Mouse (Mus musculus): Measurements from ENCODE around the gene Stox2.

The Stox2 gene

DNA sequence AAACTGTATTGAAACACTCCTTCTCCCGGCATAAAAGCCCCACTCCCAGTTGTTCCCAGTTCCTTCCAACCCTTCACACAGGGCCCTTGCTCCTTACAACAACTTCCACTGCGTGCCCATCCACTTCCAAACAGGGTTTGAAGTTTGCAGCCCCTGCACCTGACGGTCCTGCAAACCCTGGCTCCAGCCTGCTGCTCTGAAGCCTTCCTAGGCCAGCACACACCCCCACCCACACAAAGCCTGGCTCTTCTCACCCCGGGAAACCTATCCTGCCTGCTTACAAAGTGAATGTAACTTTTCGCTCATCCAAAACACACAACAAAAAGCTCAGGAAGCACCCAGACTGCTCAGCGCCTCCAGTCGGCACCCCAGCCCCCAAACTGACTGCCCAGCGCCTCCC, 37.1 kb downstream of the Stox2 start:
- no peak for DNase-seq (ENCODE audit: low spot score)

GRCm38 (mm10) chr8:47404852-47405251, 41.3 kb downstream of the Stox2 start:
- no peak for DNase-seq (ENCODE audit: low spot score)

DNA sequence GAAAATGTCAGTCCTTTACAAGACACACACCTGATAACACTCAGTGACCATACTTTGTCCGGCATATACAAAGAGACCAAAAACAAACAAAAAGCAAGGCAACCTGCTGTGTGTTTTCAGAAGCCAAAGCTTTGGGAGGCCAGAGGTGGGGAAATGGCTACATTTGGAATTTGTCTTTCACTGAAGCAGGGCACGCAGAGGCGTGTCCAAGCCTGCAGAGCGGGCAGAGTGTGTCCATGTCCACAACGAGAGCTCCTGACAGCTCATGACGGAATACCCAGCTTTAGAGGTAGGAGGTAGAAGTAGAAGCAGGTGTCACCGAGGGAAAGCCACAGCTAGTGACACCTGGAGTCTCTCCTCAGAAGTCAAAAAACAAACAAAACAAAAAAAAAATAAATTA, 53.2 kb downstream of the Stox2 start:
- peak; percentile 21 for DNase-seq (ENCODE audit: low spot score)

GRCm38 (mm10) chr8:47392290-47392689, 53.9 kb downstream of the Stox2 start:
- no peak for DNase-seq (ENCODE audit: low spot score)

DNA sequence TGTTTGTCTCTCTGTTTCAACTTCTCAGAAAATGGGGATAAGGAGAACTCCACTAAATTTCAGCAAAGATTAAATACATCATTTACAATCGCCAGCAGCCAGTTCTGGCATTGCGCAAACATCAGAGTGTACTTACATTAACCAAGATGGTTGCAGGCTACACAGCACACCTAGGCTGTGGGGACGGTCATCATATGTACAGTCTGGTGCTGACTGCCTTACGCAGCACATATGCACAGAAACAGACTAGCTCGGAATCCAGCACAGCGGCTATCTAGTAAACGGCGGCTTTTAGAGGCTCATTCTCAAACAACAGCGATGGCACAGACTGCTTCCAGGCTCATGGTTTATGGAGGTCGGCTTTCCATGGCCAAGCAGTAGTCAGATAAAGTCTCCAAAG, 54.3 kb downstream of the Stox2 start:
- no peak for DNase-seq (ENCODE audit: low spot score)

GRCm38 (mm10) chr8:47389430-47389829, 56.7 kb downstream of the Stox2 start:
- no peak for DNase-seq (ENCODE audit: low spot score)

- no peak for DNase-seq (ENCODE audit: low spot score)
These were observed 58.0 kb downstream of the Stox2 start for GRCm38 (mm10) chr8:47388171-47388570.

- DNase-seq (ENCODE audit: low spot score), result no peak
These were observed 60.4 kb downstream of the Stox2 start for GRCm38 (mm10) chr8:47385810-47386209.

DNA sequence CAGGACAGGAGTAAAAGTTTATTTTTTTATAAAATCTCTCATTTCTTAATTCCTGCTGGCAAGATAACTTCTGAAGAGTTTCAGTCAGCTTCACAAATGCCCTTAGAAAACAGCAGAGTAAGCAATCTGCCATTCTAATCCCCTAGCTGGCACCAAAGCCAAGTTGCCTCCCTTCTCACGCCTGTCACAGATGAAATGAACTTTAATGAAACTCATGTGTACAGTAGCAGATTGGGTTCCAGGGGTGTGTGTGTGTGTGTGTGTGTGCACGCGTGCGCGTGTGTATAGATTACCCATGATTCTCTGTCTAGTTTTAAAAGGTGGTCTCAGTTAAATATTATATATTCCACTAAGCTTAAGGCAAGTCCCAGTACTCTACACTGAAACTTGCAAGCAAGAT, 62.0 kb downstream of the Stox2 start:
- DNase-seq (ENCODE audit: low spot score), result no peak

DNA sequence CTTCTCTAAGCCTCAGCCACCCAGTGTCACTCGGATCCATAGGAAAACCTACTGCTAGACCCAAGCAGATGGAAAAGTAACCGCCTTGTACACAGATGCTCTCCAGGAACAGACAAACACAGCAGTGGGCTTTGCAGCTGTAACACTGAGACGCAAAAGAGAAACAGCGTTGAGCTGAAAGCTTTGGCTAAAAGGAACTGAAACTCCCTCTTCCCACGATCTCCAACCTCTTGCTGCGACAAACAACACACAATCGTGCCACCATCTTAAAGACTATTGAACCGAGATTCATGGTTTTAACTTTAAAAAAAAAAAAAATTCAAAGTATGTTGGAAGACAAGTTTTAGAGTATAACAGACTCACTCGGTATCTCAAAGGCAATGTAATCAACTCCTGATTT, 62.5 kb downstream of the Stox2 start:
- DNase-seq (ENCODE audit: low spot score), result no peak

DNA sequence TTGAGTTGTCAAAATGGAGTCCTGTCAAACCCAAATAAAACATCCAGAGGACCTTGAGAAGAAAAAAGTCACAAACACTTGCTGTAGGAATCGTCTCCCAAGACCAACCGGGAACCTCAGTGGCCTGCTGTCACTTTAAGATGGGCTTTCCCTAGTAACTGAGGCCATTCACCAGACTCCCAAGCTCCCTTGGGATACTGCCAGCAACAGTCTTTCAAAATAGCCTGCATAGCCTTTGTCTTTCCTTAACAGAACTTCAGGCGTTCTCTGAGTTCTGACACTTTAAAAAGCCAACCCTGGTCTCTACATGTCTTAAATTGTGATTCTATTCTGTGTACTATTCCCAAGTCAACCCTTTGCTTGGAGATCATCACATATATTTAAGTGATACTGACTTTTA, 64.9 kb downstream of the Stox2 start:
- no peak for DNase-seq (ENCODE audit: low spot score)

DNA sequence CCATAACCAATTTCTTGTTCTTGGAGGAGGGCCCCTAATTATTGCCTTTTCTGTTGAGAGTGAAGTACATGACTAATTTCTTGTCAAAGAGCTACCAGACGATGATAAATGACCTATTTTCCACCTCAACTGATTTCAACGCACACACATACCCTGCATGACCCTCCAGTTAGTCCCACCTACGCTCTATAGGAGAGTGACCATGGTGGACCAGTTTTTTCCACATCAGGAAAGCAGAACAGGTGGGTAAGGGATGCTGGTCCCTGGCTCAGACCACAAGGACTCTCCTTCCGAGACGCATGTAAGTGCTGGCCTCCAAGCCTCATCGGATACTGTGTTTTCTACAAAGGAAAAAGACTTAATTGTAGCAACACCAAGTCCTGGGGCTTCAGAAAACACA, 65.4 kb downstream of the Stox2 start:
- no peak for DNase-seq (ENCODE audit: low spot score)

DNA sequence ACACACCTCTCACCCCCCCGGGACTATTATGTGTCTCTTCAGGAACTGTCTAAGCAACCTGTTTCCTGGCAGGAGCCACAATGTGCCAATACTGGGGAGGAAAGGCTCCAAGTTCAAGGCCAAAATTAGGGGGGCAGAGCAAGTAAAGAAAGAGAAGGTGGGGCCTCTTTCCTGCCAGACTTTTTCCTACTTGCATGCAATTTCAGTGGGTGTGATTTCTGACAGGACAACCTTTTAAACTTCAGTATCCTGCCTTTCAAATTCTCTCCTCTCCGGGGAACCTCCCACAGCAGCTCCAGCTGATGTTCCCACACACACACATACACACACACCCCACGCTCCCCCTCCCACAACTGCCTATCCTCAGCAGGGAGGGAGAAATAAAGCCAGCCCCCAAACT, 66.1 kb downstream of the Stox2 start:
- DNase-seq (ENCODE audit: low spot score), result no peak

GRCm38 (mm10) chr8:47376651-47377050, 69.5 kb downstream of the Stox2 start:
- DNase-seq (ENCODE audit: low spot score), result no peak

DNA sequence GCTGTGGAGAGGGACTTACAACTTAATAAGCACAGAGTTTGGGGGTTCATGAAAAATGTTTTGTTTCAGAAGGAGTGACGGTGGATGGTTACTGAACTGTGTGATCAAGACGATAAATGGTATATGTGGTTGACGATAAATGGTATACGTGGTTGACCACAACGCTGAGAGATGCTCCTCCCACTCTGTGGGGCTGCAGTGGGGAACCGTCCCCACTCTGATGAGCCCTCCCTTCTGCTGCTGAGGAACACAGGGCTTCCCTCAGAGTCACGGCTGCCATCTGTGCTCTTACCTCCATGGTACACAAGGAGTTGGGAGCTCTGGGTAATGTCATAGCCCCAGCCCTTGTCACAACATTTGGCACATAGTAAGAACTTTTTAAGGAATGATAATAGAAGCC, 72.4 kb downstream of the Stox2 start:
- no peak for DNase-seq (ENCODE audit: low spot score)

- DNase-seq (ENCODE audit: low spot score), result peak; percentile 74
These were observed 74.6 kb downstream of the Stox2 start for GRCm38 (mm10) chr8:47371539-47371938.

GRCm38 (mm10) chr8:47371081-47371480, 75.1 kb downstream of the Stox2 start:
- no peak for DNase-seq (ENCODE audit: low spot score)

DNA sequence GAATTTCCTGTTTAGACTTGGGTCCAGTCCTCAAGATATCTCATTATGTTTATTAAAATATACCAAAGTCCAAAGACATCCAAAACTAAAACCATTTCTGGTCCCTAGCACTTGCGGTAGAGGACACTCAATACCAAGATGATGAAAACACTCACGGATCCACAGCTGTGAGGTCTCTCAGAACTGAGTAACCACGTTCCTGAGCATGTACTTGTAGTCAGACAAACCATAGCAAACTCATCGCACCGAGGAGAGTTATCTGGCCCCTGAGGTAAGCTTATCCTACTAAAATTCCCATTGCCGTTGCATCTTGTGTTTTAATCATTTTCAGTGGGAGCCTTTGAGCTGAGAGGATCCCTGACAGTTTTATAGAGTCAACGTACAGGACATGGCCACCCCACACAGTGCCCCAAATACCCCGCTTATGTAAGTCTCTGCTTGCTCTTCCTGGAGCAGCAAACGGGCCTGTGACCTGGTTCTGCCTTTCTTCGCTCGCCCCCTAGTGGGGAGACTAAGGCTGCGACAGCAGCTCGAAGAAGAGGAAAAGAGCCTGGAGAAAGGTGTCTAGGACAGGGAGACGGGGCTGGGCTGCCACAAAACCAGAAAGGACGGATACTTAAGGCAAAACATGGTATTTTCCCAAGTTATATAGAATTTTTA, 75.6 kb downstream of the Stox2 start:
- peak; percentile 90 for DNase-seq (ENCODE audit: low spot score)

DNA sequence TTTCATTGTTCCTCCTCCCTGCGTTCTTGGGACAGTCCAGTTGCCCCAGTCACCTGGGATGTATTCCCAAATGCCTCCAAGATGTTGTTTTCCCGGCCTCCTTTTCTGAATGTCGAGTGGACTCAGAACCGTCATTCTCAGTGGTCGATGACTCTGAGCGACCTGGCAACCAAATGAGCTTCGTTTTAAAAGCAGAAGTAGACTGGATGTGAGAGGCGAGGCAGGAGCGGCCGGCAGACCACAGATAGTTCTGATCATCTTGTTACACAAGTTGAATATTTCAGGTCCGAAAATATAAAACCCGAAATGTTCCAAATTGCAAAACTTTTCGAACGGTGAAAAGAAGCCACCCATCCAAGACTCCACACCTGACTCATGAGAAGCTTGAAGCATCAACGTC, 76.2 kb downstream of the Stox2 start:
- DNase-seq (ENCODE audit: low spot score), result no peak

- DNase-seq (ENCODE audit: low spot score), result no peak
These were observed 77.0 kb downstream of the Stox2 start for GRCm38 (mm10) chr8:47369044-47369769.

DNA sequence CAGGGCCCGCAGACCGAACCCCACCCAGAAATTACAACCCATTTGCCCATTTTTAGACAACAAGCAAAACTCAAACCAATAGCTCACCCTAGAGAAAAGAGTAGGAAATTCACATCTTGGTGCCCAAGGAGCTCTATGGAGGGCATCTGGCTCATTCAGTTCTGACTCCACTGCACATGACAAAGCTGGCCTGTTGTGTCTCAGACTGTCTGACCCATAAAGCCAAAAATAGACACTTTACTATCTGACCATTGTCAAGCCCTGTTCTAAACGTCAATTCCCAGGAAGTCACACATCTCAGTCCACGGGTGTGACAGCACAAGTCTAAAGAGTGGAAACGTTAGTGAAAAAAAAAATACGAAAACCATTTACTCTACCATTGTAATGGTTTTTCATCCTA, 79.1 kb downstream of the Stox2 start:
- DNase-seq (ENCODE audit: low spot score), result no peak

DNA sequence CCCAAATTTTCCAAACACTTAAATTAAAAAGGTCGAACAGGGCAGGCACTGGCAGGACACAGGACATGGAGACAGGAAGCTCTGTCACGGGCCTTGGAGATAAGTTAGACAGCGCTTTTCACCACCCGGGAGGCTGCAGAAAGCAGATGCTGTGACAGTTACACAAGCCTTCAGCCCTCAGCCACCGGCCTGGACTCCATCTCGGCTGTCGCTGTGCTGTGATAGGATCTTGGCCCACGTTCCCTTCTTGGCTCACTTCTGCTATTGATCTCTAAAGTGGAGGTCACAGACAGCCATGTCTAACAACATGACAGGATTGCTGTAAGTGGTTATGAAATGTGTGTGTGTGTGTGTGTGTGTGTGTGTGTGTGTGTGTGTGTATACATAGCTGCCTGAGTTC, 82.9 kb downstream of the Stox2 start:
- peak; percentile 60 for DNase-seq (ENCODE audit: low spot score)

- DNase-seq (ENCODE audit: low spot score), result no peak
These were observed 90.7 kb downstream of the Stox2 start for GRCm38 (mm10) chr8:47355340-47355906.

Measured in embryo, embryonic 10 days (tissue).